Mouse (Mus musculus): Measurements from ENCODE around the gene Rbm15.

Gene Rbm15

DNA sequence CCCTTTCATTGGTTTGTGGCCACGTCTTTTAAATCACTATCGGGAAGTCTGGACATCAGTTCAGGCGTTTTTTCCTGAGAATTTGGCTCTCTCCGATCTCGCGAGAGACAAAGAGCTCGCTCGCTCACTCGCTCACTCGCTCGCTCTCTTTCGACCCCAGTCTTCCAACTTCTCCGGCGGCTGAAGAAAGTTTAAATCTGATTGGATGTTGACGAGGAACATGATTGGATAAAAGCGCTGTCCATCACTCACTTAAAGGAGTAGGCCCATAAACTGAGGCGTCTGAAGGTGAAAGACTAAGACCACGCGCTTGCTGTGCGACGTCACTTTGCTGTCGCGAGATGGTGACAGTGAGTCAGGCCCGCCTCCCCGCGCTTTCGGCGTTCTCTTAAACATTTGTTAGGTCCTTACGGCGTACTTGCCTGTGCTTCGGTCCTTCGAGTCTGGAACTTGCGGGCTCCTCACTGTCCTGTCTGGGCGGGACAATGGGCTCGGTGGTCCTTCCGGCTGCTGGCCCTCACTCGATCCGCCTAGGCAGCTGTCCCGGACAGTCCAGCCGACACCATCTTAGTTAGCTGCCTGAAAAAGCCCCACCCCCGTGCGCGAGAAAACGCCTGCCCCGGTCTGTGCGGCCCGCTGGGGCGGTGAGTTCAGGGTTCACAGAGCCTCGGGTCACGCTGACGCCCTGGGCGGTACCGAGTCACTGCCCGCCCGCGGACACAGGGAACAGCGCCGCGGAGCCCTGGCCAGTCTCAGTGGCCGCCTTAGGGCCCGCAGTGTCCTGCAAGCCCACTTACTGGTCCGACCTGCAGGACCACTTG is at the start of gene Rbm15:
TSS of gene Rbm15 (minus strand) at position 293 of the 821 bp plus-strand sequence.
- DNase-seq (ENCODE audit: low read depth, low spot score), result peak; percentile 100

- peak; percentile 22 for DNase-seq (ENCODE audit: low read depth, low spot score)
Observed at GRCm38 (mm10) chr3:107379422-107379821, 45.9 kb upstream of the Rbm15 start.

- no peak for DNase-seq (ENCODE audit: low read depth, low spot score)
Observed at GRCm38 (mm10) chr3:107378626-107379025, 45.2 kb upstream of the Rbm15 start.

DNA sequence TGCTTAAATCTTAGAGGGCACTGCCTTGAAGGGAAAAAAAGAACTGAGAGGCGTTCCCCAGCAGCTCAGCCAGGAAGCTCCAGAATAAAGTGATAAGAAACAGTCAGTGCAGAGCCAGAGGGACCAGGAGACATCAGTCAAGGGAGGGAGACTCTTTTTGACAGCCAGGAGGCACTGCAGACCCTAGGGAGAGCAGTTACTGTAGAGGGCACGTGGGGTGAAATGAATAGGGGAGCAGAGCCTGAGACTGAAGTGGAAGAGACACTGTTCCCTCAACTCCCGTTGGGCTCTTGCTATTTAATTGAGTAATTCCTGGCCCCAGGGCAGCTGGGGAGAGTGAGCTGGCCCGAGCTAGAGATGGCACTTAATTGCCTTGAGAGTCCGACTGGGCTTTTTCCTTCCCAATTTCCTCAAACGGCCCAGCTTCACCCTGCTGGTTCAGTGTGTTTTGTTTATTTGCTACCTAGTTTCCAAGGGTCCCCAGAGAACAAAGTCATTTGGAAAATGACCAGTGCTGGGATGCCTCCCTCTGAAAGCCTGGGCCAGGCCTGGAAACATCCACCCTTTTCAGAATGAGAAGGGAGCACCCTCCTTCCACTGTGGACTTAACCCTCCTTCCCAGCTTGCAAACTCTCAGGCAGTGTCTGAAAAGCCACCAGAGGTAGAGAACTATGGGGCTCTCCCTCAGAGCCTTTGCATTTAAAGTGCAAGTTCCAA is 41.6 kb upstream of the Rbm15 start:
- DNase-seq (ENCODE audit: low read depth, low spot score), result no peak

DNA sequence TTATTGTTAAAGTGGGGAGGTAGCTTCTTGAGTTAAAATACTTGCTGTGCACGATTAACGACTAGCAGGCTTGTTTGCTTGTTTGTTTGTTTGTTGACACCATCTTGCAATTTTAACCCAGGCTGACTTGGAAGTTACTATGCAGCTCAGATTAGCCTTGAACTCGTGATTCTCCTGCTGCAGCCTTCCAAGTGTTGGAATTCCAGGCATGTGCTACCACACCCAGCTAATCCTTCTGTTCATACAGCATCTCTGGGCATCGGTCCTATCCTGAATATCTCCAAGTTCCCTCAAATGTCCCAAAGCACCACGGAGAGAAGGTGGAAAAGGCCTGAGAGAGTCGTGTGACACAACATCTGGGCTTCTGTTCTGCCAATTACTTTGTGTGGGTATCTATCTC is 35.7 kb upstream of the Rbm15 start:
- no peak for DNase-seq (ENCODE audit: low read depth, low spot score)

GRCm38 (mm10) chr3:107367938-107368599 is 34.6 kb upstream of the Rbm15 start:
- DNase-seq (ENCODE audit: low read depth, low spot score), result no peak

GRCm38 (mm10) chr3:107365341-107365740 is 31.9 kb upstream of the Rbm15 start:
- no peak for DNase-seq (ENCODE audit: low read depth, low spot score)

DNA sequence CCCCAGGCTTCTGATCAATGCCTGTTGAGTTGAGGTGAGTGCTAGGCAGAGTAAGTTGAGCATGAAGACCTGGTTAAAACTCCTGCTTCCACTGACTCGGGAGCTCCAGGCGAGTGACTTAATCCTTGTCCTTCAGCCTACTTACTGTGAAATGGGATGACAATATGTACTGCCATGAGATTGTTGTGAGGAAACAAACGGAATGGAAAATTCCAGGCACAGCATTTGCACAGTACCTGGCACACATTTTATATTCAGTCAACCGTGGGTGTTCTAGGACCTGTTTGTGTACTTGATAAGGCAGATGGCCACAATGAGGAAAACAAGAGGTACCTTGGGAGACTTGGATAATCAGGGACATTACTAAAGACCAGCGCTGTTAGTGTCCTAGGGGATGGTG is 29.9 kb upstream of the Rbm15 start:
- DNase-seq (ENCODE audit: low read depth, low spot score), result no peak

DNA sequence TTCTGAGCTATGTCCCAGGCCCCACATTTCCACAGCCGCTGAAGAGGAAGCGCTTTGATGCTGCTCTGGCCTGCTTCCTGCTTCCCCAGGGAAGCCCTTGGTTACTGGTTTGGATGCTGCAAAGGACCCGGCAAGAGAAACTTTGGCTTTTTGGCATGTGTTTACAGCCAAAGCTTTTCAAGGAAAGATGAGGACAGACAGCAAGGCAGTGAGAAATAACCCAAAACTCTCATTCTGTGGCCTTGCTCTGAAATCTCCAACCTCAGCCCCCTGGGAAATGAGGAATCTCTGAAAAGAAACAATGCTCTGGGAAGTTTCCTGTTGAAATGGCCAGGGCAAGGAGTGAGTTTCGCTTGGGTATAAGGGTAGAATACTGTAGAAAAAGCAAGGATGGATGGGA is 26.9 kb upstream of the Rbm15 start:
- DNase-seq (ENCODE audit: low read depth, low spot score), result no peak

GRCm38 (mm10) chr3:107357700-107358234 is 24.3 kb upstream of the Rbm15 start:
- DNase-seq (ENCODE audit: low read depth, low spot score), result no peak

- peak; percentile 63 for DNase-seq (ENCODE audit: low read depth, low spot score)
Observed at GRCm38 (mm10) chr3:107356964-107357441, 23.5 kb upstream of the Rbm15 start.

- DNase-seq (ENCODE audit: low read depth, low spot score), result no peak
Observed at GRCm38 (mm10) chr3:107355618-107356260, 22.3 kb upstream of the Rbm15 start.

GRCm38 (mm10) chr3:107351706-107352105 is 18.2 kb upstream of the Rbm15 start:
- DNase-seq (ENCODE audit: low read depth, low spot score), result no peak

- DNase-seq (ENCODE audit: low read depth, low spot score), result no peak
Observed at GRCm38 (mm10) chr3:107349006-107349405, 15.5 kb upstream of the Rbm15 start.

- DNase-seq (ENCODE audit: low read depth, low spot score), result no peak
Observed at GRCm38 (mm10) chr3:107345033-107345725, 11.7 kb upstream of the Rbm15 start.

DNA sequence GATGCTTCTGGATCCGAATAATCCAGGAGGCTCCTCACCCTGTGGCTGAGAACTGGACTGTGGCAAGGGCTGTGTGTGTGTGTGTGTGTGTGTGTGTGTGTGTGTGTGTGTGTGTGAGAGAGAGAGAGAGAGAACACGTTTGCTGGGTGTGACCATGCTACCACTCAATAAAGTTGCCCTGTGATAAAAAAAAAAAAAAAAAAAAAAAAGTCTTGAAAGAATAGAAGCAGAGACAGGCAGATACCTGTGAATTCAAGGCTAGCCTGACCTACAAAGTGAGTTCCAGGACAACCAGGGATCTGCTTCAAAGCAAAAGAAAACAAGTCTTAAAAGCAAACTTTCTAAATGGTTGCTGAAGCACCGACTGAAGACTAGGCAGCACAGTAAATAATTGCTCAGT is 10.5 kb upstream of the Rbm15 start:
- no peak for DNase-seq (ENCODE audit: low read depth, low spot score)

GRCm38 (mm10) chr3:107334202-107334934 is 895 bp upstream of the Rbm15 start:
- no peak for DNase-seq (ENCODE audit: low read depth, low spot score)

GRCm38 (mm10) chr3:107332960-107333380 is 503 bp downstream of the Rbm15 start:
- DNase-seq (ENCODE audit: low read depth, low spot score), result peak; percentile 99

DNA sequence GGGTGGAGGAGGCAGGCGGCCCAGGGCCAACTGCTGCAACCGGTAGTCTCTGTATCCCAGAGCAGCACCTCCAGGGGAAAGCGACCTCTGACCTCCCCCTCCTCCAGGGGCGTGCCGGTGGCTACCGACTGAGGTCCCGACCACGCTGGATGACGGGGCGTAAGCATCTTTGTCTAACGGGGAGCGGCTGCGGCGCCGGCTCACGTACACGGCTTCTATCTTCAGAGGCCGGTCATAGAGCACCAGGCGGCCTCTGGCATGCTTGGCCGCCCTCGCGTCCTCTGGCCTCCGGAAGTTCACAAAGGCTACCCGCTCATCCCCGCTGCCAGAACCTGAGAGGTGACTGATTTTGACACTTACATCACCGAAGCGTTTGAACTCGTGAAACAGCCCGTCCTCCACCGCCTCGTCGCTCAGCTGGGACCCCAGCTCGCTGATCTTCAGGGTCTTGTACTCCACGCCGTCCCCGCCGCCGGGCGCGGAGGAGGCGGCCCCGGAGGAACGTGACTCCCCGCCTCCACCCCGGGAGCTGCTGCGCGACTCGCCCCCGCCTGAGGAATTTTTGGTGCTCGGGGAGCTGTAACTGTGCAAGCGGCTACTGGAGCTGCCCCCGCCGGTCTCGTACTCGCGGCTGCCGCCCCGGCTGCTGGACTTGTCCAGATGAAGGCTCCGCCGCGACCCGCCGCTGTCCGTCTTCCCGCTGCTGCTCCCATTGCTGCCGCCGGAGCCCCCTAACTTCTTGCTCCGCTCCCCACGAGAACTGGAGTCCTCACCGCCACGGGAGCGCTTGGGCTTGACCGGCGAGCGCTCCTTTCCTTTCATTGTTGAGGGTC is 1.1 kb downstream of the Rbm15 start:
- DNase-seq (ENCODE audit: low read depth, low spot score), result no peak

All from retina, adult 2 months (tissue).